Mouse (Mus musculus): ENCODE data around the gene Phkg2. TPM values are rescaled to one million over a fixed set of nuclear protein-coding genes. Genes with fewer than 3 reads are reported as not detected.
"Not testable (repeated sequence)": the region's sequence is repeated elsewhere in the genome, so short reads cannot be mapped to it uniquely, and the experiment has no call there.

Gene Phkg2
- polyA plus RNA-seq, 1 experiment from 2014 or later = 41.7 TPM

DNA sequence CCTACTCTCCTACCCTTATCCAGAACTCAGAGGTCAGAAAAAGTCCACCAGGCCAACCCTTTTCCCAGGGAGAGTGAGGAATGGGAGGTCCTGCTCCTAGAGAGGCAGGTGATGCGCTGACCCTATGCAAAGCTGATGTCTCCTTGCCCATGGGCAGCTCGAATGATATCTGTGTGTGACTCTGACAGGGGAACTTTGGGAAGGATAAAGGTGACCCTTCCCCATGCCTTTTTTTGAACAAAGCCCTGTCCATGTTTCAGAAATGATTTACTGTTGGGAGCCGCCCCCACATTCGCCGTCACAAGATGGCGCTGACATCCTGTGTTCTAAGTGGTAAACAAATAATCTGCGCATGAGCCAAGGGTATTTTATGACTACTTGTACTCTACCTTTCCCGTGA lies 45.3 kb downstream of the Phkg2 start:
- WGBS = 91% methylated on average over 7 of the region's 8 CpGs
- H3K4me1 ChIP-seq (replicated peaks; ENCODE audit: control insufficient read depth, insufficient read depth, low read length); ATAC-seq (replicated peaks; ENCODE audit: low FRiP score); DNase-seq (ENCODE audit: low spot score); H3K36me3 ChIP-seq (ENCODE audit: control insufficient read depth, insufficient read depth, low read length); H3K4me3 ChIP-seq (ENCODE audit: low read depth, low read length); H3K9ac ChIP-seq (ENCODE audit: low read depth, low read length); H3K4me2 ChIP-seq; H3K27me3 ChIP-seq (replicated peaks; ENCODE audit: control insufficient read depth, insufficient read depth, low read length); H3K27ac ChIP-seq (ENCODE audit: low read depth, low read length); H3K9me3 ChIP-seq (ENCODE audit: control insufficient read depth, low read length): not testable (repeated sequence)

DNA sequence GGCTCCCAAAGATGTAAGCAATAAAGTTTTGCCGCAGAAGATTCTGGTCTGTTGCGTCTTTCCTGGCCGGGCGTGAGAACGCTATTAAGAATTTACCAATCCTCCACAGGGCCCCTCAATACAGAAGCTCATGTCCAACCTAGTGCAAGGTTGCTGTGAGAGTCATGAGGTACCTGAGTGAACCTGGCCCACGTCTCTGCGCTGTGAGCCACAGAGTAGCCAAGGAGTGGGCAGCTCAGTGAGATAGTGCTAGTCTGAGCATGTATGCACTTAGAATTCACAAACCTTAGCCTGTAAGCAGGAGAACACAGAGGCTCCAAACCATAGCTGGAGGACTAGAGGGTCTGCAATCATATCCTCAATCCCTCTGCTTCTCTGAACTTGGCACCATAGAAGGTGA lies 52.9 kb downstream of the Phkg2 start:
- DNase-seq (ENCODE audit: low spot score) = no peak
- whole genome bisulfite sequencing = 96% methylated on average over 7 of the region's 7 CpGs
- H3K9me3 ChIP-seq (ENCODE audit: control insufficient read depth, low read length) = no peaks in the 10 kb centered on the region
- no peak overlapping the region for H3K9ac ChIP-seq (ENCODE audit: low read depth, low read length)
- 0 out of 2 replicates have a peak, but pooled peaks have one; percentile 4 for ATAC-seq (replicated peaks; ENCODE audit: low FRiP score)
- H3K27ac ChIP-seq (ENCODE audit: low read depth, low read length) = no peak overlapping the region
- H3K27me3 ChIP-seq (replicated peaks; ENCODE audit: control insufficient read depth, insufficient read depth, low read length) = no peaks in the 10 kb centered on the region
- no peaks in the 10 kb centered on the region for H3K36me3 ChIP-seq (ENCODE audit: control insufficient read depth, insufficient read depth, low read length)
- H3K4me2 ChIP-seq = peak overlapping the region; percentile 12; the same call in 1 of the 2 replicates
- H3K4me1 ChIP-seq (replicated peaks; ENCODE audit: control insufficient read depth, insufficient read depth, low read length) = peaks cover 10% of the 10 kb centered on the region
- H3K4me3 ChIP-seq (ENCODE audit: low read depth, low read length) = no peak overlapping the region

DNA sequence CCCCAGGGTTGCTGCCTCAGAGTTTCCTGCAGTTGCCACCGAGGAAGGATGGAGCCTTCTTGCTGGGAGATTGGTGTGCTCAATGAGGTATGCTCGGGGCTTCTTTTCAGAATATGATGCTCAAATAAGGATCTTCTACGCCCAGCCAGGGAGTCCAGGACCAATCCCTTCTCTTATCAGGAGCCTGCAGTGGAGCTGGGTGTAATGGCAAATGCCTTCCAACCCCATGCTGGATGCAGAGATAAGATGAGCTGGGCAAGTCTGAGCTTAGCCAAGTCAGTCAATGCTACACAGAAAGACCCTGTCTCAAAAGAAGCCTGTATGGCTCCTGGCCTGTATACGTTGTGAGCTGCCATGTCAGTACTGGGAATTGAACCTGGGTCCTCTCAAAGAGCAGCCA lies 53.3 kb downstream of the Phkg2 start:
- H3K36me3 ChIP-seq (ENCODE audit: control insufficient read depth, insufficient read depth, low read length) = no peaks in the 10 kb centered on the region
- peaks cover 10% of the 10 kb centered on the region for H3K4me1 ChIP-seq (replicated peaks; ENCODE audit: control insufficient read depth, insufficient read depth, low read length)
- H3K27ac ChIP-seq (ENCODE audit: low read depth, low read length) = no peak overlapping the region
- no peaks in the 10 kb centered on the region for H3K27me3 ChIP-seq (replicated peaks; ENCODE audit: control insufficient read depth, insufficient read depth, low read length)
- H3K9me3 ChIP-seq (ENCODE audit: control insufficient read depth, low read length) = no peaks in the 10 kb centered on the region
- peak overlapping the region; percentile 12; the same call in 1 of the 2 replicates for H3K4me2 ChIP-seq
- ATAC-seq (replicated peaks; ENCODE audit: low FRiP score) (peak; percentile 100), DNase-seq (ENCODE audit: low spot score) (no peak)
- no peak overlapping the region for H3K9ac ChIP-seq (ENCODE audit: low read depth, low read length)
- H3K4me3 ChIP-seq (ENCODE audit: low read depth, low read length) = no peak overlapping the region
- 42% methylated on average over 4 of the region's 4 CpGs for WGBS

DNA sequence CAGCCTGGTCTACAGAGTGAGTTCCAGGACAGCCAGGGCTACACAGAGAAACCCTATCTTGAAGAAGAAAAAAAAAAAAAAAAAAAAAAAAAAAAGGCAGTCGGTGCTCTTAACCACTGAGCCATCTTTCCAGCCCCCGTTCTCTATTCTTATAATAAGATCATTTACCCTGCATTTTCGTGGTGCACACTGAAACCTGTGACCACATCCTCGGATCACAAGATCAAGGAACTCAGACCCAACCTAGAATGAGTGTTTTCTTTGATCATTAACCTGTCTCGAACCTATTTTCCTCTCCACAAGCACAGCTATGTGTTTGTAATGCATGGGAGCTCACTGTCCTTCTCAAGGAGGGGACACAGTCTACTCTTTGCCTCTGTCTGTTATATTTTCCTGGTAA lies 55.5 kb downstream of the Phkg2 start:
- ATAC-seq (replicated peaks; ENCODE audit: low FRiP score) (no peak), DNase-seq (ENCODE audit: low spot score) (no peak)
- 79% methylated on average over 5 of the region's 5 CpGs for WGBS
- Histone ChIP-seq H3K27ac (ENCODE audit: low read depth, low read length) (no peak overlapping the region), H3K4me3 (ENCODE audit: low read depth, low read length) (no peak overlapping the region), H3K36me3 (ENCODE audit: control insufficient read depth, insufficient read depth, low read length) (no peaks in the 10 kb centered on the region), H3K9me3 (ENCODE audit: control insufficient read depth, low read length) (no peaks in the 10 kb centered on the region), H3K27me3 (replicated peaks; ENCODE audit: control insufficient read depth, insufficient read depth, low read length) (no peaks in the 10 kb centered on the region), H3K4me2 (no peak overlapping the region), H3K4me1 (replicated peaks; ENCODE audit: control insufficient read depth, insufficient read depth, low read length) (peaks cover 10% of the 10 kb centered on the region), H3K9ac (ENCODE audit: low read depth, low read length) (no peak overlapping the region)

DNA sequence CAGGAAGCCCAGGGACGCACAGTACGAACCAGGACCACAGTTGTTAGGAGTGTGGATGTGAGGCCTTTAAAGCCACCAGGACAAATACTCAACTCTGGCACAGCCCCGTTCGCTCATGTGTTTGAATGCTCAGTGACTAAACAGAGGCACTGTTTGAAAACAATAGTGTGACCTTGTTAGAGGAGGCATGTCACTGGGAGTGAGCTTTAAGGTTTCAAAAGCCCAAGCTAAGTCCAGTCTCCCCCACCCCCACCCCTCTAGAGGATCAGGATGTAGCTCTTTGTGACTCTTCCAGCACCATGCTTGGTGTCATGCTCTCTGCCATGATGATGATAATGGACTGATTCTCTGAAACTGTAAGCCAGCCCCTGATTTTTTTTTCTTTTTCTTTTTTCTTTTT lies 58.3 kb downstream of the Phkg2 start:
- H3K36me3 ChIP-seq (ENCODE audit: control insufficient read depth, insufficient read depth, low read length) = no peaks in the 10 kb centered on the region
- H3K4me2 ChIP-seq = no peak overlapping the region
- peaks cover 6% of the 10 kb centered on the region for H3K27me3 ChIP-seq (replicated peaks; ENCODE audit: control insufficient read depth, insufficient read depth, low read length)
- H3K4me3 ChIP-seq (ENCODE audit: low read depth, low read length) = no peak overlapping the region
- 88% methylated on average over 4 of the region's 4 CpGs for WGBS
- DNase-seq (ENCODE audit: low spot score) (no peak), ATAC-seq (replicated peaks; ENCODE audit: low FRiP score) (no peak)
- H3K4me1 ChIP-seq (replicated peaks; ENCODE audit: control insufficient read depth, insufficient read depth, low read length) = peaks cover 5% of the 10 kb centered on the region; the same call in 1 of the 2 replicates
- no peak overlapping the region for H3K27ac ChIP-seq (ENCODE audit: low read depth, low read length)
- H3K9ac ChIP-seq (ENCODE audit: low read depth, low read length) = no peak overlapping the region
- no peaks in the 10 kb centered on the region for H3K9me3 ChIP-seq (ENCODE audit: control insufficient read depth, low read length)

Other genes starting within 250 kb of the Phkg2 start
- 3.4 and 3.6 TPM in 2 replicates for gene Zfp768, start 227.8 kb upstream of the Phkg2 start, polyA plus RNA-seq (2014; fragmentation: Nextera tagmentation; extraction: Ambion mirVana)
- 4.9 and 5.8 TPM in 2 replicates for gene Zfp747, start 197.3 kb upstream of the Phkg2 start, polyA plus RNA-seq (2014; fragmentation: Nextera tagmentation; extraction: Ambion mirVana)
- 2.4 and 3.0 TPM in 2 replicates for gene 9130019O22Rik, start 186.2 kb upstream of the Phkg2 start, polyA plus RNA-seq (2014; fragmentation: Nextera tagmentation; extraction: Ambion mirVana)
- gene E430018J23Rik, start 179.7 kb upstream of the Phkg2 start, polyA plus RNA-seq (2014; fragmentation: Nextera tagmentation; extraction: Ambion mirVana) = 3.3 and 4.2 TPM in 2 replicates
- 4.6 and 4.8 TPM in 2 replicates for gene Zfp764, start 166.5 kb upstream of the Phkg2 start, polyA plus RNA-seq (2014; fragmentation: Nextera tagmentation; extraction: Ambion mirVana)
- gene Zfp688, start 151.3 kb upstream of the Phkg2 start, polyA plus RNA-seq (2014; fragmentation: Nextera tagmentation; extraction: Ambion mirVana) = 18.7 and 19.5 TPM in 2 replicates
- gene Zfp689, start 124.2 kb upstream of the Phkg2 start, polyA plus RNA-seq (2014; fragmentation: Nextera tagmentation; extraction: Ambion mirVana) = 4.5 and 5.3 TPM in 2 replicates
- gene Prr14, start 113.7 kb upstream of the Phkg2 start, polyA plus RNA-seq (2014; fragmentation: Nextera tagmentation; extraction: Ambion mirVana) = 39.0 and 40.6 TPM in 2 replicates
- gene Fbrs, start 94.1 kb upstream of the Phkg2 start, polyA plus RNA-seq (2014; fragmentation: Nextera tagmentation; extraction: Ambion mirVana) = 8.9 and 12.4 TPM in 2 replicates
- gene Srcap, start 61.4 kb upstream of the Phkg2 start, polyA plus RNA-seq (2014; fragmentation: Nextera tagmentation; extraction: Ambion mirVana) = 40.3 and 45.5 TPM in 2 replicates
- 13.0 and 16.1 TPM in 2 replicates for gene Gm42715, start 53.8 kb upstream of the Phkg2 start, polyA plus RNA-seq (2014; fragmentation: Nextera tagmentation; extraction: Ambion mirVana)
- 6.9 and 11.1 TPM in 2 replicates for gene Tmem265, start 11.9 kb upstream of the Phkg2 start, polyA plus RNA-seq (2014; fragmentation: Nextera tagmentation; extraction: Ambion mirVana)
- gene Ccdc189, start 15.3 kb downstream of the Phkg2 start, polyA plus RNA-seq (2014; fragmentation: Nextera tagmentation; extraction: Ambion mirVana) = 5.4 and 6.2 TPM in 2 replicates
- gene Rnf40, start 15.4 kb downstream of the Phkg2 start, polyA plus RNA-seq (2014; fragmentation: Nextera tagmentation; extraction: Ambion mirVana) = 44.1 and 49.0 TPM in 2 replicates
- 8.3 and 9.8 TPM in 2 replicates for gene Zfp629, start 42.5 kb downstream of the Phkg2 start, polyA plus RNA-seq (2014; fragmentation: Nextera tagmentation; extraction: Ambion mirVana)
- gene Bcl7c, start 135.6 kb downstream of the Phkg2 start, polyA plus RNA-seq (2014; fragmentation: Nextera tagmentation; extraction: Ambion mirVana) = 46.8 and 50.7 TPM in 2 replicates
- gene Ctf1, start 139.4 kb downstream of the Phkg2 start, polyA plus RNA-seq (2014; fragmentation: Nextera tagmentation; extraction: Ambion mirVana) = 5.5 and 5.8 TPM in 2 replicates
- gene Ctf2, start 158.8 kb downstream of the Phkg2 start, polyA plus RNA-seq (2014; fragmentation: Nextera tagmentation; extraction: Ambion mirVana) = 0.25 and 0.40 TPM in 2 replicates
- 3.1 and 3.7 TPM in 2 replicates for gene Fbxl19, start 171.2 kb downstream of the Phkg2 start, polyA plus RNA-seq (2014; fragmentation: Nextera tagmentation; extraction: Ambion mirVana)
- gene Orai3, start 196.5 kb downstream of the Phkg2 start, polyA plus RNA-seq (2014; fragmentation: Nextera tagmentation; extraction: Ambion mirVana) = 22.0 and 23.7 TPM in 2 replicates
- gene Setd1a, start 203.3 kb downstream of the Phkg2 start, polyA plus RNA-seq (2014; fragmentation: Nextera tagmentation; extraction: Ambion mirVana) = 24.2 and 26.0 TPM in 2 replicates
- not detected in 2 replicates for gene Gm49388, start 212.3 kb downstream of the Phkg2 start, polyA plus RNA-seq (2014; fragmentation: Nextera tagmentation; extraction: Ambion mirVana)
- gene Hsd3b7, start 227.3 kb downstream of the Phkg2 start, polyA plus RNA-seq (2014; fragmentation: Nextera tagmentation; extraction: Ambion mirVana) = 31.4 and 32.4 TPM in 2 replicates